Mouse (Mus musculus) embryonic fibroblast, embryonic 13.5 days (primary cell): ENCODE measurements around the gene 0610037L13Rik.

Experiments used
- CTCF ChIP-seq: IDR thresholded peaks from 2 replicates; pipeline ENCODE4 v1.5.1; 2011; ENCODE audit warnings: mild to moderate bottlenecking, control low read depth, low read length, moderate library complexity, borderline replicate concordance; ENCODE audit not compliant: insufficient read depth
- POLR2A ChIP-seq: IDR thresholded peaks from 2 replicates; pipeline ENCODE4 v1.6.1; 2011; ENCODE audit warnings: low read depth, mild to moderate bottlenecking, control low read depth, low read length, moderate library complexity

GRCm38 (mm10) chr4:107850091-107850490 lies 39.5 kb upstream of the 0610037L13Rik start:
- no peak for TF ChIP-seq CTCF
- no peak for TF ChIP-seq POLR2A
